Mouse (Mus musculus) liver, embryonic 16.5 days (tissue): ENCODE measurements around the gene Hes6. TPM values are rescaled to one million over a fixed set of nuclear protein-coding genes. Genes with fewer than 3 reads are reported as not detected.

Experiments
- ATAC-seq: fragments of 200-750 bp; cut with Nextera tagmentation; 2 replicates; pipeline ENCODE4 v1.8.0; 2017; ENCODE audit warnings: low read depth, mild to moderate bottlenecking, moderate number of reproducible peaks, moderate library complexity
- H3K27ac ChIP-seq: fragments of 300-500 bp; sonication (generic); 2 replicates; pipeline ENCODE4 v1.5.1; 2014; ENCODE audit warnings: mild to moderate bottlenecking, low read length
- H3K27me3 ChIP-seq: fragments of 300-500 bp; sonication (generic); 2 replicates; pipeline ENCODE4 v1.6.1; 2014; ENCODE audit warnings: low read depth, low read length, mixed read lengths; ENCODE audit not compliant: control insufficient read depth, insufficient read depth
- H3K36me3 ChIP-seq: fragments of 300-500 bp; sonication (generic); 2 replicates; pipeline ENCODE4 v1.6.1; 2014; ENCODE audit warnings: mild to moderate bottlenecking; ENCODE audit not compliant: control insufficient read depth, insufficient read depth
- H3K4me1 ChIP-seq: fragments of 300-500 bp; sonication (generic); 2 replicates; pipeline ENCODE4 v1.6.1; 2014; ENCODE audit warnings: low read depth, low read length, mixed read lengths; ENCODE audit not compliant: control insufficient read depth
- H3K4me2 ChIP-seq: fragments of 300-500 bp; sonication (generic); 2 replicates; pipeline ENCODE4 v1.6.1; 2014; ENCODE audit warnings: low read depth, low read length, mixed read lengths
- H3K4me3 ChIP-seq: fragments of 300-500 bp; sonication (generic); 2 replicates; pipeline ENCODE4 v1.5.1; 2014; ENCODE audit warnings: low read depth, mild to moderate bottlenecking, low read length
- H3K9ac ChIP-seq: fragments of 300-500 bp; sonication (generic); 2 replicates; pipeline ENCODE4 v1.6.1; 2014; ENCODE audit warnings: low read depth, low read length
- H3K9me3 ChIP-seq: fragments of 300-500 bp; sonication (generic); replicated peaks from 2 replicates; pipeline ENCODE4 v1.6.1; 2016; ENCODE audit warnings: low read length; ENCODE audit not compliant: control insufficient read depth
- WGBS: fragments of 180-500 bp; shearing (Covaris S2); extraction: QIAGEN DNeasy Blood & Tissue Kit; methylation state at CpG from one replicate; pipeline ENCODE4 v1.1.7; 2014; ENCODE audit not compliant: insufficient replicate concordance; 5-methylcytosine and 5-hydroxymethylcytosine counted together
- polyA plus RNA-seq: library from polyadenylated mRNA; unstranded; fragments of >200 nt; fragmentation: Nextera tagmentation; extraction: Ambion mirVana; gene quantifications from 2 replicates; pipeline ENCODE4 v1.2.1, GENCODE M21; 2015

The Hes6 gene
- polyA plus RNA-seq, 1 experiment from 2014 or later: 19.7 TPM

DNA sequence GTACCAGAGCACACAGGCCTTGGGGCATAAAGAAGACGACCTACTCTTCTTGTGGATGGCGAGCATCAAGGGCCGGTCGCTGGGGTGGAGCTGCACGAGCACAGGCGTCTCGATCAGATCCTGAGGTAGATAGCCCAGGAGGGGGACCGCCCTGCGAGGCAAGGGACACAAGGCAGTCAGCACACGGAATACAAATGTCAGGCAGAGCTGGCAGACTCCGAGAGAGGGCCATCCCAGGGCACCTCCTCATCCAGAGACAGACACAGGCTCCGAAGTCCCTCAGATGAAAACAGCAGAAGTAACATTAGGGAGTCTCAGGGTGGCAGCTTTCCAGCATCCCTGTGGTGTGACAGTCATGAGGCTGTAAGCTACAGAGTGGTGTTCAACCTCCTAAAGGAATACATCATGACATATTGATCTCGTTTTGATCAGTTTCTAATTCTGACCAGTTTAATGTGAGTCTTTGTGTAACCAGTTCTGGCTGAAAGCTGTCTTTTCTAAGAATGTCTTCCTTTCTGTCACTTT lies 21.8 kb upstream of the Hes6 start:
- ATAC-seq: no peak
- WGBS: 67% methylated on average over 13 of the region's 13 CpGs

DNA sequence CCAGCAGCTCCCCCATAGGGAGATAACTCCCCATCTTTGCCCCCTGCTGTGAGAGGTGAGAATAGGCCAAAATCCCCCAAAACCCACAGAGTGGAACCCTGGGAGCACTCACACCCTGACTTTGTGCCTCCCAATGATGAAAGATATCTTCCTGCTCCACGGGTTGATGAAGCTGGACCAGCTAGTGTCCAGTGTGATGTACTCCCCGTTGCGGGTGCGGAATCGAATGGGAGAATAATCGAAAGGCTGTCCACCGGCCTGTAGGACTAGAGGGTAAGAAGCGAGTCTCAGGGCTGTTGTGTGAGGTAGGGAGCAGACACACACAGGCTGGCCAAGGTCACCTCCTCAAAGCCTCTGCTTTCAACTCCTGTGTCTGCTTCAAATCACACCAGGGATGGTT lies 21.1 kb upstream of the Hes6 start:
- whole genome bisulfite sequencing: 77% methylated on average over 8 of the region's 8 CpGs
- no peak overlapping the region for H3K27ac ChIP-seq
- no peaks in the 10 kb centered on the region for H3K27me3 ChIP-seq
- no peaks in the 10 kb centered on the region for H3K9me3 ChIP-seq
- H3K9ac ChIP-seq: no peak overlapping the region
- no peak overlapping the region for H3K4me3 ChIP-seq
- no peaks in the 10 kb centered on the region; the same call in 1 of the 2 replicates for H3K36me3 ChIP-seq
- H3K4me2 ChIP-seq: no peak overlapping the region
- H3K4me1 ChIP-seq: no peaks in the 10 kb centered on the region; the same call in 1 of the 2 replicates
- ATAC-seq: no peak

More for the DNA sequence above, 21.8 kb upstream of the Hes6 start:
- Histone ChIP-seq H3K9me3 (no peaks in the 10 kb centered on the region), H3K4me1 (no peaks in the 10 kb centered on the region; the same call in 1 of the 2 replicates), H3K9ac (no peak overlapping the region), H3K27me3 (no peaks in the 10 kb centered on the region), H3K4me3 (no peak overlapping the region), H3K27ac (no peak overlapping the region; the same call in 1 of the 2 replicates), H3K4me2 (no peak overlapping the region), H3K36me3 (no peaks in the 10 kb centered on the region; the same call in 1 of the 2 replicates)

DNA sequence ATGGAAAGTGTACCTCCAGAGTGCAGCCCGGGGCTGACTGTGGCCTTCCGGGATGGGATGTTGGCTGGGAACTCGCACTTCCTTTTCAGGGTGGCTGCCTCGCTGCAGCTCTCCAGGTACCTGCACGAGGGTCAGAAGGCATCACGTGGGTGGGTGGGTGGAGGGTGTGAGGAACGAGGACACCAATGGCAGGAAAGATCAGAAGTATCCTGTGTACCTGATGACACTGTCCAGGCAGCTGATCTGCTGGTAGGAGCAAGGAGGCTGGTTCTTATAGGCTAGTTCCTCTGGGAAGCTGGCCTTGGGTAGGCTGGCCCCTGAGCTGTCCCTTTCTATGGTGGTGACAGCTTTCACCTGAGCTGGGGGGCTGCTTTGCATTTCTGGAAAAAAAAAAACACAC lies 16.9 kb upstream of the Hes6 start:
- Histone ChIP-seq H3K4me1 (no peaks in the 10 kb centered on the region), H3K4me3 (no peak overlapping the region), H3K36me3 (no peaks in the 10 kb centered on the region; the same call in 1 of the 2 replicates), H3K9ac (no peak overlapping the region), H3K4me2 (no peak overlapping the region), H3K9me3 (no peaks in the 10 kb centered on the region), H3K27me3 (no peaks in the 10 kb centered on the region), H3K27ac (no peak overlapping the region)
- ATAC-seq: no peak
- 62% methylated on average over 7 of the region's 7 CpGs for WGBS

DNA sequence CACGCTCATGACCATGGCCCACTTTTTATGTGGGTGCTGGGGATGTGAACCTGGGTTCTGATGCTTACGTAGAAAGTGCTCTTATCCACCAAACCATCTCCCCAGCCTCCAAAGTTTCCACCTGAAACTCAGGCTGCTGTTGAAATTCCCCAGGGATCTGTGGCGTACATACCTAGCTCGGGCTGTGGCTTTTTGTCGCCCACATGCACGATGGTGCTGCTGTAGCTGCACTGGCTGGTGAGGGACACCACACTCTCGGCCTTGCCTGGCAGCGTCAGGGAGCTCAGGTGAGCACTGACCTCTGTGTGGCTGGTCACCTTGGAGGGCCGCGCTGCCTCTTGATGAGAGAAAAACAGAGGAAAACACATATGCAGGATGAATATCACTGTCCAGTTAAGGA lies 15.4 kb upstream of the Hes6 start:
- ATAC-seq: no peak
- WGBS: 87% methylated on average over 10 of the region's 10 CpGs

DNA sequence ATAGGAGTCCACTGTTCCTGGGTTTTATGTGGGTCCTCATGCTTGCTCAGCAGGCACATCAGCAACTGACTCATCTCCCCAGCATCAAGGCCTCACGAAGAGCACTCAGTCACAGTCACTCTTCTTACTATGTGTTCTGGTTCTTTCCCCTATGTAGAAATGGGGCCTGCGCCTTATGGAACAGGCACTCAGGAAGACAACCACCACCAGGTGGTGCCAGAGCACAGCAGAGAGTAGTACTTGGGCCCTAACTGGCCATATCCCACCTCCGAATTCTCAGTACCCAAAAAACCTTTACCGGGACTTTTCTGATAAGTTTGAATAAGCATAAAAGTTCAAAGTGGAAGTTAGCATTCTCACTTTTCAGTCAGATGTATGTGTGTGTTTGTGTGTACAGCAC lies 14.8 kb upstream of the Hes6 start:
- Histone ChIP-seq H3K27ac (no peak overlapping the region), H3K4me1 (no peaks in the 10 kb centered on the region), H3K4me2 (no peak overlapping the region), H3K27me3 (no peaks in the 10 kb centered on the region), H3K9ac (no peak overlapping the region), H3K36me3 (peaks cover 3% of the 10 kb centered on the region; the same call in 1 of the 2 replicates), H3K9me3 (no peaks in the 10 kb centered on the region), H3K4me3 (no peak overlapping the region)
- no peak; the same call in 1 of the 2 replicates for ATAC-seq
- WGBS: 45% methylated on average over 4 of the region's 4 CpGs

More for the DNA sequence above, 15.4 kb upstream of the Hes6 start:
- H3K4me2 ChIP-seq: no peak overlapping the region
- no peaks in the 10 kb centered on the region for H3K4me1 ChIP-seq
- no peak overlapping the region for H3K9ac ChIP-seq
- H3K4me3 ChIP-seq: no peak overlapping the region
- no peak overlapping the region for H3K27ac ChIP-seq
- H3K9me3 ChIP-seq: no peaks in the 10 kb centered on the region
- no peaks in the 10 kb centered on the region for H3K36me3 ChIP-seq
- H3K27me3 ChIP-seq: no peaks in the 10 kb centered on the region

DNA sequence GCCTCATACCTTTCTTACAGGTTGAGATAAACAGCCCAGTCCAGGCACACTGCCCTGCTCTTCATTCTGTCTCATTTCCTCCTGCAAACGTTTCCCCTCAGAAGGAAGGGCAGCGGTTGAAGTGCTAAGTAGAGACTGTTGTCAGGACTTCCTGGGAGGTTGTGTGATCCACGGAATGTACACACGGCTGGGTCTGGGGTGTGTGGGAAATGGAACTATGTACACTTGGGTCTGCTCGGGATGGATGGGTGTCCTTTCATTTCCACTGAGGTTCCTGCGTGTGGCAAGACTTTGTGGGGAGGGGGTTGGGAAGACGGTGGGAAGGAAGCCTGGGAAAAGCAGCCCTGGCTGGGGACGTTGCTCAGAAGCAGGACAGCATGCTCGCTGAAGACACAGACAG lies 12.6 kb upstream of the Hes6 start:
- Histone ChIP-seq H3K27ac (no peak overlapping the region), H3K9ac (no peak overlapping the region), H3K4me2 (no peak overlapping the region), H3K9me3 (no peaks in the 10 kb centered on the region), H3K4me1 (no peaks in the 10 kb centered on the region), H3K4me3 (no peak overlapping the region), H3K27me3 (no peaks in the 10 kb centered on the region), H3K36me3 (peaks cover 3% of the 10 kb centered on the region; the same call in 1 of the 2 replicates)
- WGBS: 61% methylated on average over 9 of the region's 9 CpGs
- no peak for ATAC-seq

DNA sequence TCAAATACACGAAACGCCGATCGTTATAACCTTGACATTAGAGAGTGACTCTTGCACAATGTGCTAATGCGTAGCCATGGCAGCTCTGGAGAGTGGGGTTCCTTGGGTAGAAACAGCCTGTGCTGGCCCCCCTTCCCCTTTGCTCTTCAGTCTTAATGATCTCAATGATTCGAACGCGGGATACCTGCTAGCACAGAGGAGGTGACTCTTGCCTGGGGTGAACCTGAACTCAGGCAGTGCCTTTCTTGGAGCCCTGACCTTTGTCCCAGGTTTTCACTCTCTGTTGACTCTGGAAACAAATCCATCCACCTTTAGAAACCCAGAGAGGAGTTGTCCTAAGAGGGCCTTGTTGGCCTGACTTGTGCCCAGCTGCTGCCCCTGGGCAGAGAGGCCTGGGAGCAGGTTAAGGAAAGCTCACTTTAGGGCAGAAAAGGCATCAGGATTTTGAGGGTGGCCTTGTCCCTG lies 6.8 kb upstream of the Hes6 start:
- Histone ChIP-seq H3K9ac (no peak overlapping the region), H3K4me3 (no peak overlapping the region), H3K9me3 (no peaks in the 10 kb centered on the region), H3K4me1 (no peaks in the 10 kb centered on the region; the same call in 1 of the 2 replicates), H3K27ac (no peak overlapping the region), H3K36me3 (peaks cover 3% of the 10 kb centered on the region; the same call in 1 of the 2 replicates), H3K27me3 (no peaks in the 10 kb centered on the region), H3K4me2 (no peak overlapping the region)
- 69% methylated on average over 8 of the region's 8 CpGs for WGBS
- ATAC-seq: 0 out of 2 replicates have a peak, but pooled peaks have one; percentile 37

DNA sequence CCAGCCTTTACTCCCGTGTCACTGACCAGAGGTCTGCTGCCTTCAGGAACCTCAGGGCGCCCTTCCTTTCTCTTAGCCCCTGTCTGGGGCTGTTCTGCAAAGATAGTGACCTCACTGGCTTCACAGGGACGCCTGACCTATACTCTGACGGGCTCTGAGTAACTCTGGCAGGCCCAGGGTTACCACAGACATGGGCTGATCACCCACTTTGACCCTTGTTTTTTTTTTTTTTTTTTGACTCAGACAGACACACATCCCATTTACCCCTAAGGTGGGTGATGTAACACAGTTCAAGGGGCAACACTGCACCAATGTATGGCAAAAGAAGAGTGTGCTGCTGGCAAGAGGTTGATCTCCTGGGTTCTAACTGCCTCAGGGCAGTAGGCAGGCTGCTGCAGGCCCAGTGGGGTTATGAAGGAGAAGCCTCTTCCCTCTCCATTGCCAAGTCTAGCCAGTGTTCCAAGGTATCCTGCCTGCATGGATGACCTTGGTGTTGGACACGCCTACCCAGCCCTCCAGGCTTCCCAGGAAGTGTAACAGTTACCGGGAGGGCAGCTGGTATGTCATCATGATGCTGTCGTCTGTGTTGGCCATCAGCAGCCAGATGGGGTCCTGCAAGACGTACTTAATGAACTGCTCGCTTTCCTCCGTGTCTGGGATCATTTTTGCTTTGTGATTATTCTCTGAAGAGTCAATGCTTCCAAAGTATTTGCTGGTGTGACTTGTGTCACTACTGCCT lies 6.2 kb upstream of the Hes6 start:
- peak; percentile 59 for ATAC-seq
- Histone ChIP-seq H3K9me3 (no peaks in the 10 kb centered on the region), H3K4me3 (no peak overlapping the region), H3K27me3 (no peaks in the 10 kb centered on the region), H3K36me3 (peaks cover 3% of the 10 kb centered on the region; the same call in 1 of the 2 replicates), H3K27ac (peak overlapping the region; percentile 38; the same call in 1 of the 2 replicates), H3K9ac (peak overlapping the region; percentile 7; the same call in 1 of the 2 replicates), H3K4me1 (no peaks in the 10 kb centered on the region; the same call in 1 of the 2 replicates), H3K4me2 (no peak overlapping the region)
- 48% methylated on average over 10 of the region's 10 CpGs for WGBS

DNA sequence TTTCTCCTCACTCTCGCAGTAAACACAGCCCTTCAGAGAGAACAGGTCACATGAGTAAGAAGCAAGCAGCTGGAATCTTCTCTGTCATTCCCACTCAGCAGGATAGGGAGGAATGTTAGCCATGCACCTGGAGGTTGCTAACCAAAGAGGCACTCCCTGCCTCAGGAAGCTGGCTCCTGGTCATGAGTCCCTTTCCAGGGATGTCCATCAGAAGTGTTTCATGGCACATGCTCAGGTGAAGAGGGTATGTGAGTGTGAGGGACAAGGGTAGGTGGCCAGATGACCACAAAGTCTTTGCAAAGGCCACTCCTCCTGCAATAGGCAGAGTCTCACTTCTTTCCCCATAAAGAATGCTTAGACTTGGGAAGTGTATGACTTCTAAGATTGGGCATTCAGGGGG lies 4.2 kb upstream of the Hes6 start:
- Histone ChIP-seq H3K27me3 (no peaks in the 10 kb centered on the region; the same call in 1 of the 2 replicates), H3K9ac (no peak overlapping the region), H3K36me3 (no peaks in the 10 kb centered on the region), H3K4me2 (no peak overlapping the region), H3K4me1 (peaks cover 10% of the 10 kb centered on the region), H3K4me3 (no peak overlapping the region), H3K9me3 (no peaks in the 10 kb centered on the region), H3K27ac (no peak overlapping the region)
- 65% methylated on average over 1 of the region's 1 CpGs for WGBS
- no peak for ATAC-seq
